Mouse (Mus musculus): Measurements from ENCODE around the gene Ccdc173. TPM values are rescaled to one million over a fixed set of nuclear protein-coding genes. Genes with fewer than 3 reads are reported as not detected.

Gene Ccdc173
- polyA plus RNA-seq, 1 experiment from 2014 or later: 1.3 TPM

DNA sequence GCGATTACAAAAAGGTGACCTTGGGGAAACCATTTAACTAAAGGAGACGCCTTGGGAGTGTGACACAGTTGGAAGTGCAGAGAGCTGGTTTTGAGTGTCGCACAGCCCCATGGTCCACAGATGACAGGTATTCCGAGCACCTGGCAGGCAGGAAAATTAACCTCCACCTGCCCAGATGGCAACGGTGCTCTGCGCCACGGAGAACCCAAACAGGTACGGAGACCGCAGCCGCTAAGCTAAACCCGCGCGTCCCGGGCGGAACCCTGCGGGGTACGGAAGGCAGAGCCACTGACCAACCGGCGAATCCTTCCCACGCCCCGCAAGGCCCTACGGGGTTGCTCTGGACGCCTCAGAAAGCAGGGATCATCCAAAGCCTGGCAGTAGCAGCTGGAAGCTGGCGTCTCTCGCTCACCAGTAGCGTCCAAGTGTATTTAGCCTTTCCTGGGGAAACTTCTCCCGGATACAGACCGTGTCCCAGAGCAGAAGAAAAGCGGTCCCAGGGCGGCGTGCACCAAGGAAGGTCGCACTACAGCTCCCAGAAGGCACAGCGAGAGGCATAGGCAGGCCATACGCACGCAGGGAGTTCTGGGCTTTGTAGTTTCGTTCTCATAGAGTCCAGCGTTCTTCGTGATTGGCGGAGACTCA is 76.3 kb downstream of the Ccdc173 start, which contains the start of gene Fastkd1:
Fastkd1 (minus strand) TSS at position 536 of the 645 bp plus-strand sequence.
- peak within 1 kb of the TSS; percentile 90 for H3K27ac ChIP-seq

GRCm38 (mm10) chr2:69712171-69712570 is 77.2 kb downstream of the Ccdc173 start:
- H3K27me3 ChIP-seq (ENCODE audit: insufficient read depth, poor library complexity, severe bottlenecking): no peaks in the 10 kb centered on the region
- no peaks in the 10 kb centered on the region for H3K9me3 ChIP-seq
- H3K36me3 ChIP-seq: peaks cover 32% of the 10 kb centered on the region
- WGBS: 89% methylated on average over 14 of the region's 14 CpGs
- H3K4me3 ChIP-seq: 0 out of 2 replicates have a peak overlapping the region, but pooled peaks have one; percentile 86
- no peak for DNase-seq (ENCODE audit: low spot score)
- H3K27ac ChIP-seq: no peak overlapping the region
- H3K4me1 ChIP-seq: 0 out of 2 replicates have a peak, but pooled peaks cover 2% of the 10 kb centered on the region

More for the DNA sequence above, 76.3 kb downstream of the Ccdc173 start, which contains the start of gene Fastkd1:
- peak; percentile 97 for DNase-seq (ENCODE audit: low spot score)
- H3K36me3 ChIP-seq: peaks cover 24% of the 10 kb centered on the region
- H3K4me3 ChIP-seq: peak within 1 kb of the TSS; percentile 86
- H3K4me1 ChIP-seq: 0 out of 2 replicates have a peak, but pooled peaks cover 2% of the 10 kb centered on the region
- H3K27me3 ChIP-seq (ENCODE audit: insufficient read depth, poor library complexity, severe bottlenecking): no peaks in the 10 kb centered on the region
- no peaks in the 10 kb centered on the region for H3K9me3 ChIP-seq
- WGBS: under 1% methylated on average over 39 of the region's 39 CpGs

Other genes with a start within 250 kb of the Ccdc173 start
- 0.60 and 1.3 TPM in 2 replicates for gene Lrp2, start 203.5 kb downstream of the Ccdc173 start, polyA plus RNA-seq (2016; fragmentation: Nextera tagmentation; extraction: Ambion mirVana)
- 14.5 and 15.9 TPM in 2 replicates for gene Bbs5, start 142.4 kb downstream of the Ccdc173 start, polyA plus RNA-seq (2016; fragmentation: Nextera tagmentation; extraction: Ambion mirVana)
- gene Klhl41, start 119.5 kb downstream of the Ccdc173 start, polyA plus RNA-seq (2016; fragmentation: Nextera tagmentation; extraction: Ambion mirVana): 8.3 and 15.4 TPM in 2 replicates
- gene Fastkd1, start 76.1 kb downstream of the Ccdc173 start, polyA plus RNA-seq (2016; fragmentation: Nextera tagmentation; extraction: Ambion mirVana): 19.5 and 23.0 TPM in 2 replicates
- 98.0 and 114 TPM in 2 replicates for gene Ppig, start 67.0 kb downstream of the Ccdc173 start, polyA plus RNA-seq (2016; fragmentation: Nextera tagmentation; extraction: Ambion mirVana)
- 19.8 and 21.5 TPM in 2 replicates for gene Phospho2, start within 50 bp of the Ccdc173 start, polyA plus RNA-seq (2016; fragmentation: Nextera tagmentation; extraction: Ambion mirVana)
- 40.3 and 66.3 TPM in 2 replicates for gene Klhl23, start 32.4 kb upstream of the Ccdc173 start, polyA plus RNA-seq (2016; fragmentation: Nextera tagmentation; extraction: Ambion mirVana)
- gene Ssb, start 72.0 kb upstream of the Ccdc173 start, polyA plus RNA-seq (2016; fragmentation: Nextera tagmentation; extraction: Ambion mirVana): 216 and 283 TPM in 2 replicates
- 37.1 and 38.3 TPM in 2 replicates for gene Mettl5, start 96.0 kb upstream of the Ccdc173 start, polyA plus RNA-seq (2016; fragmentation: Nextera tagmentation; extraction: Ambion mirVana)
- 14.0 and 16.3 TPM in 2 replicates for gene Ubr3, start 107.7 kb upstream of the Ccdc173 start, polyA plus RNA-seq (2016; fragmentation: Nextera tagmentation; extraction: Ambion mirVana)
- gene Myo3b, start 249.6 kb upstream of the Ccdc173 start, polyA plus RNA-seq (2016; fragmentation: Nextera tagmentation; extraction: Ambion mirVana): 0.25 and 0.32 TPM in 2 replicates